Mouse (Mus musculus): ENCODE data around the gene Stk39. TPM values are rescaled to one million over a fixed set of nuclear protein-coding genes. Genes with fewer than 3 reads are reported as not detected.

Stk39 gene
- polyA plus RNA-seq, 1 experiment from 2014 or later, result 1.3 TPM

DNA sequence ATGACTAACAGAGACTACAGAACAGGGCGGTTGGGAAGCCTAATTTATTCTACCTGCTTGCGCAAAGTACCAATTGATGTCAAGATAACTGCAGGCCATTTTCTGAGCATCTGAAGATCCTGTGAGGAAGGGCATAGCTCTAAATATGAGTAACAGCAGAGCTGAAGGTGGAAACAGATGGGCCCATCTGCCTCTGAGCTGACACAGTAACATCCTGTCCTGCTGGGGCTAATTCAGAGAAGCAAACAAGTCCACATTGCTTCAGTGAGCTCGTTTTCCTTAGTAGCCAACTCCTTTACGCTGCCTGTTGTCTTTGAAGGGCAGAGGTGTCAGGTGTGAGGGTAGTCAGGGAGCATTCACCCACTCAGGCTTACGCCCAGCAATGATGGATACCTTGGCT, 146.8 kb downstream of the Stk39 start:
- ATAC-seq (ENCODE audit: low read depth), result no peak

GRCm38 (mm10) chr2:68321230-68321629, 150.8 kb downstream of the Stk39 start:
- no peak overlapping the region for H3K4me3 ChIP-seq (ENCODE audit: low read depth, low read length)
- no peaks in the 10 kb centered on the region for H3K4me1 ChIP-seq (ENCODE audit: control insufficient read depth, low read depth, low read length)
- H3K9me3 ChIP-seq (replicated peaks; ENCODE audit: control insufficient read depth, low read length), result no peaks in the 10 kb centered on the region
- H3K4me2 ChIP-seq (ENCODE audit: low read depth, low read length), result no peak overlapping the region
- WGBS (ENCODE audit: insufficient replicate concordance), result 54% methylated on average over 5 of the region's 5 CpGs
- no peak for ATAC-seq (ENCODE audit: low read depth)
- H3K27me3 ChIP-seq (ENCODE audit: control insufficient read depth, insufficient read depth, low read depth, low read length), result no peaks in the 10 kb centered on the region
- no peak overlapping the region for H3K27ac ChIP-seq (ENCODE audit: low read length)
- H3K36me3 ChIP-seq (ENCODE audit: control insufficient read depth, insufficient read depth), result no peaks in the 10 kb centered on the region
- H3K9ac ChIP-seq (ENCODE audit: low read depth, low read length), result no peak overlapping the region

More for the DNA sequence above, 146.8 kb downstream of the Stk39 start:
- H3K9ac ChIP-seq (ENCODE audit: low read depth, low read length), result no peak overlapping the region
- H3K9me3 ChIP-seq (replicated peaks; ENCODE audit: control insufficient read depth, low read length), result no peaks in the 10 kb centered on the region
- H3K27ac ChIP-seq (ENCODE audit: low read length), result no peak overlapping the region
- H3K4me2 ChIP-seq (ENCODE audit: low read depth, low read length), result no peak overlapping the region
- WGBS (ENCODE audit: insufficient replicate concordance), result 61% methylated on average over 5 of the region's 5 CpGs
- H3K36me3 ChIP-seq (ENCODE audit: control insufficient read depth, insufficient read depth), result no peaks in the 10 kb centered on the region
- no peaks in the 10 kb centered on the region for H3K4me1 ChIP-seq (ENCODE audit: control insufficient read depth, low read depth, low read length)
- H3K27me3 ChIP-seq (ENCODE audit: control insufficient read depth, insufficient read depth, low read depth, low read length), result no peaks in the 10 kb centered on the region
- no peak overlapping the region for H3K4me3 ChIP-seq (ENCODE audit: low read depth, low read length)

- Histone ChIP-seq H3K36me3 (ENCODE audit: control insufficient read depth, insufficient read depth) (no peaks in the 10 kb centered on the region), H3K9ac (ENCODE audit: low read depth, low read length) (no peak overlapping the region), H3K4me2 (ENCODE audit: low read depth, low read length) (no peak overlapping the region), H3K27me3 (ENCODE audit: control insufficient read depth, insufficient read depth, low read depth, low read length) (no peaks in the 10 kb centered on the region), H3K4me3 (ENCODE audit: low read depth, low read length) (no peak overlapping the region), H3K4me1 (ENCODE audit: control insufficient read depth, low read depth, low read length) (no peaks in the 10 kb centered on the region), H3K9me3 (replicated peaks; ENCODE audit: control insufficient read depth, low read length) (no peaks in the 10 kb centered on the region), H3K27ac (ENCODE audit: low read length) (no peak overlapping the region)
- no peak for ATAC-seq (ENCODE audit: low read depth)
- 32% methylated on average over 10 of the region's 10 CpGs for WGBS (ENCODE audit: insufficient replicate concordance)
These were observed 151.4 kb downstream of the Stk39 start for GRCm38 (mm10) chr2:68320670-68321069.

GRCm38 (mm10) chr2:68318452-68318851, 153.6 kb downstream of the Stk39 start:
- H3K4me1 ChIP-seq (ENCODE audit: control insufficient read depth, low read depth, low read length), result no peaks in the 10 kb centered on the region
- no peaks in the 10 kb centered on the region for H3K27me3 ChIP-seq (ENCODE audit: control insufficient read depth, insufficient read depth, low read depth, low read length)
- WGBS (ENCODE audit: insufficient replicate concordance), result 57% methylated on average over 5 of the region's 5 CpGs
- no peak for ATAC-seq (ENCODE audit: low read depth)
- no peak overlapping the region for H3K9ac ChIP-seq (ENCODE audit: low read depth, low read length)
- no peak overlapping the region for H3K4me2 ChIP-seq (ENCODE audit: low read depth, low read length)
- no peak overlapping the region for H3K4me3 ChIP-seq (ENCODE audit: low read depth, low read length)
- H3K36me3 ChIP-seq (ENCODE audit: control insufficient read depth, insufficient read depth), result no peaks in the 10 kb centered on the region
- no peak overlapping the region for H3K27ac ChIP-seq (ENCODE audit: low read length)
- H3K9me3 ChIP-seq (replicated peaks; ENCODE audit: control insufficient read depth, low read length), result no peaks in the 10 kb centered on the region

DNA sequence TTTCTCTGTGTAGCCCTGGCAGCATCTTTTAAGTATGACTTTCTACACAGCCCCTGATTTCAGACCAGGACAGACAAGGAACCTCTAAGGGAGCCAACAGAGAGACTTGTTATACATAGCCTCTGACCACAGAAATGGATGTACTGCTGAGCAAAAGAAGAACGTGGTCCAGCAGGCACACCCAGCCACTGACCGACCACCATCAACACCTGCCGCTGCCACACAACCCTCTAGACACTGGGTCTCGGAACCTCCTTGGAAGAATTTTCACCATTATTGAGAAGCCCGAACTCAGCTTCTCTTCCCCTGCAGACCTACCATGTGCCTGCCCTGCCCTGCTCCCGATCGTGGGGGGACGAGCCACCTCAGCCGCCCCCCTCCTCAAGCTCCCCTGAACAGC, 154.2 kb downstream of the Stk39 start:
- H3K9ac ChIP-seq (ENCODE audit: low read depth, low read length), result no peak overlapping the region
- WGBS (ENCODE audit: insufficient replicate concordance), result 64% methylated on average over 9 of the region's 9 CpGs
- H3K36me3 ChIP-seq (ENCODE audit: control insufficient read depth, insufficient read depth), result no peaks in the 10 kb centered on the region
- no peak overlapping the region for H3K4me3 ChIP-seq (ENCODE audit: low read depth, low read length)
- H3K4me1 ChIP-seq (ENCODE audit: control insufficient read depth, low read depth, low read length), result no peaks in the 10 kb centered on the region
- H3K4me2 ChIP-seq (ENCODE audit: low read depth, low read length), result no peak overlapping the region
- no peaks in the 10 kb centered on the region for H3K27me3 ChIP-seq (ENCODE audit: control insufficient read depth, insufficient read depth, low read depth, low read length)
- H3K9me3 ChIP-seq (replicated peaks; ENCODE audit: control insufficient read depth, low read length), result no peaks in the 10 kb centered on the region
- H3K27ac ChIP-seq (ENCODE audit: low read length), result no peak overlapping the region
- ATAC-seq (ENCODE audit: low read depth), result no peak

- WGBS (ENCODE audit: insufficient replicate concordance), result 50% methylated on average over 2 of the region's 2 CpGs
- no peaks in the 10 kb centered on the region for H3K9me3 ChIP-seq (replicated peaks; ENCODE audit: control insufficient read depth, low read length)
- no peaks in the 10 kb centered on the region for H3K36me3 ChIP-seq (ENCODE audit: control insufficient read depth, insufficient read depth)
- H3K27me3 ChIP-seq (ENCODE audit: control insufficient read depth, insufficient read depth, low read depth, low read length), result no peaks in the 10 kb centered on the region
- no peak for ATAC-seq (ENCODE audit: low read depth)
- no peak overlapping the region for H3K9ac ChIP-seq (ENCODE audit: low read depth, low read length)
- H3K4me2 ChIP-seq (ENCODE audit: low read depth, low read length), result no peak overlapping the region
- no peak overlapping the region for H3K27ac ChIP-seq (ENCODE audit: low read length)
- no peaks in the 10 kb centered on the region for H3K4me1 ChIP-seq (ENCODE audit: control insufficient read depth, low read depth, low read length)
- no peak overlapping the region for H3K4me3 ChIP-seq (ENCODE audit: low read depth, low read length)
These were observed 154.6 kb downstream of the Stk39 start for GRCm38 (mm10) chr2:68317452-68317851.

DNA sequence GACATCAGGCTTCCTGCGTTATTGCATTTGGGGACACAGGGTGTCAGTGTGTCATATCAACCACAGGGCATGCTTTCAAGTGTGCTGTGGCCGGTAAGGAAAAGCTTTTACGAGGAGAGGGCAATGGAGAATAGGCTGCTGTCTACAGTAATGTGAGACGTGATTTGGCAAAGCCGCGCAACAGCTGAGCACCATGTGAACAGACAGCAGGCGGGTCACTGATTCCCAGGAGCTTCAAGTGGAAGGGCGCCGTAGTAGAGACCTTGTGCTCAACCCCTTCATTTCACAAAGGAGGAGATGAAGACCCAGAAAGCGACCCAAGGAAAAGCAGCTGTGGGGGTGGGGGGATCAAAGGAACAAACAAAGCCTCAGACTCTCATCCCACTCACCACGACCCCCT, 156.8 kb downstream of the Stk39 start:
- H3K4me3 ChIP-seq (ENCODE audit: low read depth, low read length), result no peak overlapping the region
- no peaks in the 10 kb centered on the region for H3K27me3 ChIP-seq (ENCODE audit: control insufficient read depth, insufficient read depth, low read depth, low read length)
- ATAC-seq (ENCODE audit: low read depth), result no peak
- no peaks in the 10 kb centered on the region for H3K36me3 ChIP-seq (ENCODE audit: control insufficient read depth, insufficient read depth)
- no peaks in the 10 kb centered on the region for H3K4me1 ChIP-seq (ENCODE audit: control insufficient read depth, low read depth, low read length)
- no peaks in the 10 kb centered on the region for H3K9me3 ChIP-seq (replicated peaks; ENCODE audit: control insufficient read depth, low read length)
- H3K27ac ChIP-seq (ENCODE audit: low read length), result no peak overlapping the region
- WGBS (ENCODE audit: insufficient replicate concordance), result 74% methylated on average over 11 of the region's 11 CpGs
- H3K9ac ChIP-seq (ENCODE audit: low read depth, low read length), result no peak overlapping the region
- no peak overlapping the region for H3K4me2 ChIP-seq (ENCODE audit: low read depth, low read length)

DNA sequence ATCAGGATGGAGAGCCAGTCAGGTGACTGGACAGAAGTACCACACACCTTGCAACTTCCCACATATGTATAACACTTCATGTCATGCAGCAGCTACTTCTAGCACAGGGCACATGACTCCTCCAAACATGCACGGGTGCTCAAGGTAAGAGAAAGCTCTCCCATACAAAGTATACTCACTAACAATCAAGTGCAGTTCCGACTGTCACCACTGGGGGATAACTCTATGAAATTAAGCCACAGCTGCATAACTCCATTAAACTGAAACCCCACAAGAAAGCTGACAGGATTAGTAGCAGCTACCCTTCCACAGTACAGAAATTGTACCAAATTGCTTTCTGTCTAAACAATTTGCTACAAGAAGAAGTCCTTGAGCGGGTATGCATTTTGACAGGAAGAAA, 161.9 kb downstream of the Stk39 start:
- 63% methylated on average over 3 of the region's 3 CpGs for WGBS (ENCODE audit: insufficient replicate concordance)
- H3K27me3 ChIP-seq (ENCODE audit: control insufficient read depth, insufficient read depth, low read depth, low read length), result no peaks in the 10 kb centered on the region

GRCm38 (mm10) chr2:68306519-68306918, 165.5 kb downstream of the Stk39 start:
- Histone ChIP-seq H3K9me3 (replicated peaks; ENCODE audit: control insufficient read depth, low read length) (no peaks in the 10 kb centered on the region), H3K27ac (ENCODE audit: low read length) (no peak overlapping the region), H3K27me3 (ENCODE audit: control insufficient read depth, insufficient read depth, low read depth, low read length) (no peaks in the 10 kb centered on the region), H3K9ac (ENCODE audit: low read depth, low read length) (no peak overlapping the region), H3K4me3 (ENCODE audit: low read depth, low read length) (no peak overlapping the region), H3K4me1 (ENCODE audit: control insufficient read depth, low read depth, low read length) (no peaks in the 10 kb centered on the region), H3K4me2 (ENCODE audit: low read depth, low read length) (no peak overlapping the region), H3K36me3 (ENCODE audit: control insufficient read depth, insufficient read depth) (no peaks in the 10 kb centered on the region)
- ATAC-seq (ENCODE audit: low read depth), result no peak
- 61% methylated on average over 4 of the region's 4 CpGs for WGBS (ENCODE audit: insufficient replicate concordance)

More for the DNA sequence above, 161.9 kb downstream of the Stk39 start:
- Histone ChIP-seq H3K9me3 (replicated peaks; ENCODE audit: control insufficient read depth, low read length) (no peaks in the 10 kb centered on the region), H3K27ac (ENCODE audit: low read length) (no peak overlapping the region), H3K4me2 (ENCODE audit: low read depth, low read length) (no peak overlapping the region), H3K4me3 (ENCODE audit: low read depth, low read length) (no peak overlapping the region), H3K9ac (ENCODE audit: low read depth, low read length) (no peak overlapping the region), H3K36me3 (ENCODE audit: control insufficient read depth, insufficient read depth) (no peaks in the 10 kb centered on the region), H3K4me1 (ENCODE audit: control insufficient read depth, low read depth, low read length) (no peaks in the 10 kb centered on the region)
- ATAC-seq (ENCODE audit: low read depth), result no peak
